Mouse (Mus musculus): ENCODE data around the gene Olfr288. TPM values are rescaled to one million over a fixed set of nuclear protein-coding genes. Genes with fewer than 3 reads are reported as not detected.

Olfr288 gene
- polyA plus RNA-seq, 1 experiment from 2014 or later, result not detected

GRCm38 (mm10) chr15:98162561-98162960, 32.8 kb downstream of the Olfr288 start:
- no peak overlapping the region for H3K4me2 ChIP-seq (replicated peaks; ENCODE audit: low read depth)

GRCm38 (mm10) chr15:98161026-98161805, 34.1 kb downstream of the Olfr288 start:
- H3K9me3 ChIP-seq (ENCODE audit: control insufficient read depth, low read length), result no peaks in the 10 kb centered on the region
- H3K4me2 ChIP-seq (replicated peaks; ENCODE audit: low read depth), result no peak overlapping the region
- no peak overlapping the region for H3K27ac ChIP-seq (replicated peaks)
- no peak overlapping the region for H3K4me3 ChIP-seq (ENCODE audit: low read depth, low read length)
- no peaks in the 10 kb centered on the region for H3K36me3 ChIP-seq (ENCODE audit: control insufficient read depth, insufficient read depth, low read length)
- whole genome bisulfite sequencing, result 60% methylated on average over 19 of the region's 19 CpGs
- no peak for DNase-seq (ENCODE audit: low spot score)
- H3K4me1 ChIP-seq (replicated peaks; ENCODE audit: control insufficient read depth, insufficient read depth), result no peaks in the 10 kb centered on the region
- no peak for TF ChIP-seq CTCF (IDR thresholded peaks at IDR 0.05; ENCODE audit: low read depth)
- no peak for TF ChIP-seq EP300 (optimal IDR thresholded peaks at IDR 0.05)
- H3K9ac ChIP-seq (ENCODE audit: low read length), result no peak overlapping the region
- H3K27me3 ChIP-seq (ENCODE audit: control insufficient read depth, insufficient read depth, low read length), result no peaks in the 10 kb centered on the region
- ATAC-seq (ENCODE audit: low FRiP score, low TSS enrichment), result no peak

More at GRCm38 (mm10) chr15:98162561-98162960, 32.8 kb downstream of the Olfr288 start:
- Histone ChIP-seq H3K9me3 (ENCODE audit: control insufficient read depth, low read length) (no peaks in the 10 kb centered on the region), H3K36me3 (ENCODE audit: control insufficient read depth, insufficient read depth, low read length) (no peaks in the 10 kb centered on the region), H3K27me3 (ENCODE audit: control insufficient read depth, insufficient read depth, low read length) (0 out of 2 replicates have a peak, but pooled peaks cover 4% of the 10 kb centered on the region), H3K9ac (ENCODE audit: low read length) (no peak overlapping the region), H3K4me1 (replicated peaks; ENCODE audit: control insufficient read depth, insufficient read depth) (no peaks in the 10 kb centered on the region), H3K4me3 (ENCODE audit: low read depth, low read length) (no peak overlapping the region), H3K27ac (replicated peaks) (no peak overlapping the region)
- ATAC-seq (ENCODE audit: low FRiP score, low TSS enrichment) (no peak), DNase-seq (ENCODE audit: low spot score) (no peak)
- WGBS, result 72% methylated on average over 4 of the region's 4 CpGs
- TF ChIP-seq EP300 (optimal IDR thresholded peaks at IDR 0.05) (no peak), CTCF (IDR thresholded peaks at IDR 0.05; ENCODE audit: low read depth) (no peak)

- H3K4me2 ChIP-seq (replicated peaks; ENCODE audit: low read depth), result no peak overlapping the region
- H3K27ac ChIP-seq (replicated peaks), result no peak overlapping the region
- no peak for ATAC-seq (ENCODE audit: low FRiP score, low TSS enrichment)
- no peak overlapping the region for H3K4me3 ChIP-seq (ENCODE audit: low read depth, low read length)
- no peaks in the 10 kb centered on the region for H3K36me3 ChIP-seq (ENCODE audit: control insufficient read depth, insufficient read depth, low read length)
- no peak overlapping the region for H3K9ac ChIP-seq (ENCODE audit: low read length)
- WGBS, result 55% methylated on average over 1 of the region's 1 CpGs
- no peaks in the 10 kb centered on the region for H3K9me3 ChIP-seq (ENCODE audit: control insufficient read depth, low read length)
- no peaks in the 10 kb centered on the region for H3K4me1 ChIP-seq (replicated peaks; ENCODE audit: control insufficient read depth, insufficient read depth)
- DNase-seq (ENCODE audit: low spot score), result no peak
- TF ChIP-seq EP300 (optimal IDR thresholded peaks at IDR 0.05) (no peak), CTCF (IDR thresholded peaks at IDR 0.05; ENCODE audit: low read depth) (no peak)
- H3K27me3 ChIP-seq (ENCODE audit: control insufficient read depth, insufficient read depth, low read length), result no peaks in the 10 kb centered on the region
These were observed 38.1 kb downstream of the Olfr288 start for GRCm38 (mm10) chr15:98157253-98157652.

GRCm38 (mm10) chr15:98155944-98156343, 39.4 kb downstream of the Olfr288 start:
- Histone ChIP-seq H3K4me1 (replicated peaks; ENCODE audit: control insufficient read depth, insufficient read depth) (no peaks in the 10 kb centered on the region), H3K27me3 (ENCODE audit: control insufficient read depth, insufficient read depth, low read length) (no peaks in the 10 kb centered on the region), H3K9ac (ENCODE audit: low read length) (no peak overlapping the region), H3K27ac (replicated peaks) (no peak overlapping the region), H3K4me3 (ENCODE audit: low read depth, low read length) (no peak overlapping the region), H3K36me3 (ENCODE audit: control insufficient read depth, insufficient read depth, low read length) (no peaks in the 10 kb centered on the region), H3K9me3 (ENCODE audit: control insufficient read depth, low read length) (no peaks in the 10 kb centered on the region), H3K4me2 (replicated peaks; ENCODE audit: low read depth) (no peak overlapping the region)
- WGBS, result 57% methylated on average over 4 of the region's 4 CpGs
- TF ChIP-seq CTCF (IDR thresholded peaks at IDR 0.05; ENCODE audit: low read depth), result no peak
- no peak for TF ChIP-seq EP300 (optimal IDR thresholded peaks at IDR 0.05)
- DNase-seq (ENCODE audit: low spot score) (no peak), ATAC-seq (ENCODE audit: low FRiP score, low TSS enrichment) (no peak)

- Histone ChIP-seq H3K4me2 (replicated peaks; ENCODE audit: low read depth) (no peak overlapping the region), H3K27me3 (ENCODE audit: control insufficient read depth, insufficient read depth, low read length) (no peaks in the 10 kb centered on the region), H3K9me3 (ENCODE audit: control insufficient read depth, low read length) (no peaks in the 10 kb centered on the region), H3K4me1 (replicated peaks; ENCODE audit: control insufficient read depth, insufficient read depth) (no peaks in the 10 kb centered on the region), H3K27ac (replicated peaks) (no peak overlapping the region), H3K4me3 (ENCODE audit: low read depth, low read length) (no peak overlapping the region), H3K36me3 (ENCODE audit: control insufficient read depth, insufficient read depth, low read length) (no peaks in the 10 kb centered on the region), H3K9ac (ENCODE audit: low read length) (no peak overlapping the region)
- 79% methylated on average over 5 of the region's 5 CpGs for whole genome bisulfite sequencing
- ATAC-seq (ENCODE audit: low FRiP score, low TSS enrichment) (no peak), DNase-seq (ENCODE audit: low spot score) (no peak)
- TF ChIP-seq EP300 (optimal IDR thresholded peaks at IDR 0.05) (no peak), CTCF (IDR thresholded peaks at IDR 0.05; ENCODE audit: low read depth) (no peak)
These were observed 40.1 kb downstream of the Olfr288 start for GRCm38 (mm10) chr15:98155272-98155671.

DNA sequence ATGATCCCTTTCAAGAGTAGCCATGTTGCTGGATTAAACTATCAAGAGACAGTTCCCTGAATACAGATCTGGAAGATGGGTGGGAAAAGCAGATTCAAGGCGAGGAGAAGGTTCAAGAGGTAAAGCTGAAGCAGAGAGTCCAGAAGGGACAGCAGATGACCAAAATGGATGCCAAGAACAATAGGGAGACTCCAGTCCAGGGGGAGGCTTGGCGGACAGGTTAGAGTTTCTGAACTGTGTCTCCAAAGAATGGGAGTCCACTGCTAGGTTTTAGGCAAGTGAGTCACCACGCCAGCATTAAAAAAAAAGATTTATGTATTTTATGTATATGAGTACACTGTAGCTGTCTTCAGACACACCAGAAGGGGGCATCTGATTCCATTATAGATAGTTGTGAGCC, 40.7 kb downstream of the Olfr288 start:
- no peaks in the 10 kb centered on the region for H3K36me3 ChIP-seq (ENCODE audit: control insufficient read depth, insufficient read depth, low read length)
- H3K4me3 ChIP-seq (ENCODE audit: low read depth, low read length), result no peak overlapping the region
- ATAC-seq (ENCODE audit: low FRiP score, low TSS enrichment), result no peak
- TF ChIP-seq CTCF (IDR thresholded peaks at IDR 0.05; ENCODE audit: low read depth) (no peak), EP300 (optimal IDR thresholded peaks at IDR 0.05) (no peak)
- 73% methylated on average over 3 of the region's 3 CpGs for WGBS
- no peak for DNase-seq (ENCODE audit: low spot score)
- no peak overlapping the region for H3K27ac ChIP-seq (replicated peaks)
- H3K4me1 ChIP-seq (replicated peaks; ENCODE audit: control insufficient read depth, insufficient read depth), result no peaks in the 10 kb centered on the region
- H3K4me2 ChIP-seq (replicated peaks; ENCODE audit: low read depth), result no peak overlapping the region
- no peaks in the 10 kb centered on the region for H3K27me3 ChIP-seq (ENCODE audit: control insufficient read depth, insufficient read depth, low read length)
- H3K9me3 ChIP-seq (ENCODE audit: control insufficient read depth, low read length), result no peaks in the 10 kb centered on the region
- H3K9ac ChIP-seq (ENCODE audit: low read length), result no peak overlapping the region
